Comparison of ENCODE assay signal across 15 mouse cellular contexts in genomic region chr4:25407842-25408241, GRCm38 (mm10).
A peak's percentile ranks its signal among the peaks of the same experiment; 100 is the strongest.
DNase-seq lines count a peak whose midpoint lies in the region; ATAC-seq and TF ChIP-seq lines count a peak whose summit lies in the region.
"Had no signal": no experiment of that assay in that cellular context is flagged by ENCODE, and none has a peak within 500 bp of the region (broad histone marks: within the 10 kb centered on the region; RNA-seq: fewer than 3 reads in every experiment).

No protein-coding gene starts in this region.

- no peak overlapping the region for H3K9ac ChIP-seq in forebrain, embryonic 12.5 days
- no peak overlapping the region for H3K9ac ChIP-seq in hindbrain, embryonic 13.5 days
- H3K9ac ChIP-seq in midbrain, embryonic 14.5 days (replicated peaks; ENCODE audit: low read length), result no peak overlapping the region; the same call in 1 of the 2 replicates
- no peak overlapping the region for H3K9ac ChIP-seq in kidney, embryonic 15.5 days
- H3K9ac ChIP-seq: limb, embryonic 13.5 days had no signal

- H3K9me3 ChIP-seq in forebrain, embryonic 12.5 days, result no peaks in the 10 kb centered on the region
- no peaks in the 10 kb centered on the region for H3K9me3 ChIP-seq in hindbrain, embryonic 13.5 days
- no peaks in the 10 kb centered on the region for H3K9me3 ChIP-seq in midbrain, embryonic 14.5 days (ENCODE audit: control insufficient read depth, low read length)
- H3K9me3 ChIP-seq in kidney, embryonic 15.5 days (replicated peaks), result no peaks in the 10 kb centered on the region
- H3K9me3 ChIP-seq: limb, embryonic 13.5 days had no signal

- H3K27me3 ChIP-seq in forebrain, embryonic 12.5 days, result no peaks in the 10 kb centered on the region
- H3K27me3 ChIP-seq in hindbrain, embryonic 13.5 days, result no peaks in the 10 kb centered on the region
- no peaks in the 10 kb centered on the region for H3K27me3 ChIP-seq in midbrain, embryonic 14.5 days (ENCODE audit: control insufficient read depth, insufficient read depth, low read length)
- H3K27me3 ChIP-seq in kidney, embryonic 15.5 days, result no peaks in the 10 kb centered on the region
- H3K27me3 ChIP-seq: limb, embryonic 13.5 days had no signal

- H3K36me3 ChIP-seq in forebrain, embryonic 12.5 days (replicated peaks), result no peaks in the 10 kb centered on the region
- H3K36me3 ChIP-seq in hindbrain, embryonic 13.5 days, result no peaks in the 10 kb centered on the region
- no peaks in the 10 kb centered on the region for H3K36me3 ChIP-seq in midbrain, embryonic 14.5 days (ENCODE audit: control insufficient read depth, insufficient read depth, low read length)
- no peaks in the 10 kb centered on the region for H3K36me3 ChIP-seq in kidney, embryonic 15.5 days
- H3K36me3 ChIP-seq: limb, embryonic 13.5 days had no signal

- peaks cover 29% of the 10 kb centered on the region for H3K4me1 ChIP-seq in forebrain, embryonic 12.5 days
- peaks cover 32% of the 10 kb centered on the region for H3K4me1 ChIP-seq in hindbrain, embryonic 13.5 days (replicated peaks)
- H3K4me1 ChIP-seq in midbrain, embryonic 14.5 days (ENCODE audit: control insufficient read depth, insufficient read depth, low read length), result peaks cover 28% of the 10 kb centered on the region
- peaks cover 4% of the 10 kb centered on the region; the same call in 1 of the 2 replicates for H3K4me1 ChIP-seq in kidney, embryonic 15.5 days

- 14% methylated on average over 4 of the region's 4 CpGs for WGBS in forebrain, embryonic 12.5 days
- 22% methylated on average over 4 of the region's 4 CpGs for WGBS in hindbrain, embryonic 13.5 days
- WGBS in midbrain, embryonic 14.5 days, result 5% methylated on average over 4 of the region's 4 CpGs
- WGBS in kidney, embryonic 15.5 days, result 44% methylated on average over 4 of the region's 4 CpGs

- no peak for TF ChIP-seq POLR2A in brain, embryonic 14.5 days (IDR thresholded peaks at IDR 0.05; ENCODE audit: borderline replicate concordance, extremely low read depth, insufficient read depth, insufficient read length, poor library complexity, severe bottlenecking)

- H3K4me2 ChIP-seq in forebrain, embryonic 12.5 days, result no peak overlapping the region
- H3K4me2 ChIP-seq in hindbrain, embryonic 13.5 days, result 0 out of 2 replicates have a peak overlapping the region, but pooled peaks have one; percentile 4
- peak overlapping the region; percentile 29 for H3K4me2 ChIP-seq in midbrain, embryonic 14.5 days (ENCODE audit: low read length)
- no peak overlapping the region for H3K4me2 ChIP-seq in kidney, embryonic 15.5 days

- no peak overlapping the region for H3K4me3 ChIP-seq in forebrain, embryonic 12.5 days (replicated peaks)
- no peak overlapping the region for H3K4me3 ChIP-seq in hindbrain, embryonic 13.5 days
- H3K4me3 ChIP-seq in midbrain, embryonic 14.5 days (replicated peaks; ENCODE audit: low read depth, low read length), result no peak overlapping the region
- no peak overlapping the region for H3K4me3 ChIP-seq in kidney, embryonic 15.5 days (replicated peaks)
- H3K4me3 ChIP-seq: limb, embryonic 13.5 days had no signal

- DNase-seq in brain, embryonic 14.5 days (ENCODE audit: low read depth), result peak; percentile 61
- DNase-seq in midbrain, embryonic 14.5 days, result peak; percentile 55
- no peak for DNase-seq in spleen, adult 18-20 months
- DNase-seq in cerebellum, adult 9-10 months, result no peak
- DNase-seq: cerebellum, adult 11-12 months; kidney, adult 9 months; lung, adult 2 months; thymus, adult 2 months had no signal

- peak overlapping the region; percentile 90 for H3K27ac ChIP-seq in forebrain, embryonic 12.5 days
- peak overlapping the region; percentile 91 for H3K27ac ChIP-seq in hindbrain, embryonic 13.5 days
- H3K27ac ChIP-seq in midbrain, embryonic 14.5 days (replicated peaks; ENCODE audit: low read depth, low read length), result peak overlapping the region; percentile 93
- no peak overlapping the region for H3K27ac ChIP-seq in kidney, embryonic 15.5 days
- H3K27ac ChIP-seq: macrophage had no signal

- peak; percentile 48; the same call in 1 of the 2 replicates for ATAC-seq in forebrain, embryonic 12.5 days (ENCODE audit: low FRiP score)
- ATAC-seq in hindbrain, embryonic 13.5 days (ENCODE audit: low FRiP score), result 0 out of 2 replicates have a peak, but pooled peaks have one; percentile 36
- peak; percentile 46; the same call in 1 of the 2 replicates for ATAC-seq in midbrain, embryonic 14.5 days (ENCODE audit: low FRiP score, low TSS enrichment)
- ATAC-seq in monocyte, adult 5-6 weeks (replicated peaks; ENCODE audit: insufficient number of reproducible peaks, low FRiP score, low TSS enrichment, poor library complexity, severe bottlenecking), result no peak
- ATAC-seq in kidney, embryonic 15.5 days (replicated peaks; ENCODE audit: low FRiP score), result no peak
- ATAC-seq: activated CD4-positive, CD25-positive, alpha-beta regulatory T cell, adult 4 months had no signal

- TF ChIP-seq CTCF in brain, embryonic 14.5 days (IDR thresholded peaks at IDR 0.05; ENCODE audit: borderline replicate concordance, extremely low read depth, insufficient read depth, insufficient read length), result no peak

Comparison
In these comparisons a context has a peak if more than half of its experiments do, and no peak if none do; other contexts are left out.
1. DNase-seq: peak in brain, embryonic 14.5 days (single experiment) and midbrain, embryonic 14.5 days (single experiment); none in spleen, adult 18-20 months (0 of 2) and cerebellum, adult 9-10 months (single experiment).
2. ATAC-seq: peak in forebrain, embryonic 12.5 days (single experiment), hindbrain, embryonic 13.5 days (single experiment) and midbrain, embryonic 14.5 days (single experiment); none in monocyte, adult 5-6 weeks (single experiment) and kidney, embryonic 15.5 days (single experiment).
3. H3K4me2 ChIP-seq: peak in hindbrain, embryonic 13.5 days (single experiment) and midbrain, embryonic 14.5 days (single experiment); none in forebrain, embryonic 12.5 days (single experiment) and kidney, embryonic 15.5 days (single experiment).